Mouse (Mus musculus): Measurements from ENCODE around the gene Znhit6.

- TF ChIP-seq CTCF (IDR thresholded peaks at IDR 0.05; ENCODE audit: low read depth, low read length), result no peak
- TF ChIP-seq POLR2A (IDR thresholded peaks at IDR 0.05; ENCODE audit: extremely low read depth, insufficient read depth, low read length), result no peak
Measured at GRCm38 (mm10) chr3:145628643-145629042, 52.6 kb downstream of the Znhit6 start.
